Mouse (Mus musculus) cerebellum, adult 2 months (tissue): ENCODE results near the gene Nr2c1.

ENCODE experiments used
- CTCF ChIP-seq: fragments of 200-500 bp; IDR thresholded peaks from 2 replicates; pipeline ENCODE4 v1.5.1; 2011; ENCODE audit warnings: low read depth, mild to moderate bottlenecking, control low read depth, low read length, moderate library complexity, borderline replicate concordance; ENCODE audit not compliant: insufficient read depth
- POLR2A ChIP-seq: fragments of 200-500 bp; IDR thresholded peaks from 2 replicates; pipeline ENCODE4 v1.6.1; 2011; ENCODE audit warnings: low read length, control low read depth, borderline replicate concordance; ENCODE audit not compliant: insufficient read depth

DNA sequence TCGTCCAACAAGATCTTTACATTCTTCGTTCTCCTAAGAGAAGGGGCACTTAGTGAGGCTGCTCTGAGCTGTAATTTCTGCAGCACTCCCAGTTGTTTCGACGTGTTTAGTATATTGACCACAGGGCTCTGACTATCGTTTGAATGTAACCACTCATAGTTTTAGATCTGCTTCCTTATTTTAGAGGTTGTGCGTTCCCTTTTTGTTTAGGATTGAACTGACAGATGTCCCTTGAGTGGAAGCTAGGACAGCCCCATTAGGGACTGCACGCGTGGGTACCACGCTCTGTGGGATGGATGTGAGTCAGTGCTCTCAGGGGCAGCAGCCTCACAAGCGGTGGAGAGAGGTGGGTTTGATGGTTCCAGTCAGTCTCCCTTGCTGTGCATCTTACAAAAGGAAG is 42.3 kb upstream of the Nr2c1 start:
- no peak for TF ChIP-seq CTCF
- no peak for TF ChIP-seq POLR2A
